Mouse (Mus musculus) inflammation-experienced regulatory T-cells, adult 6 months (primary cell): ENCODE results near the gene Srp68. TPM values are rescaled to one million over a fixed set of nuclear protein-coding genes. Genes with fewer than 3 reads are reported as not detected.
A peak's percentile ranks its signal among the peaks of the same experiment; 100 is the strongest.

ENCODE experiments used
- ATAC-seq: one replicate; pipeline ENCODE4 v1.8.0; 2017
- polyA plus RNA-seq, 3 experiments: library from polyadenylated mRNA; unstranded; fragments of 100-300 nt; shearing (Covaris generic); gene quantifications; one replicate each; pipeline ENCODE4 v1.2.1; 2017

Gene Srp68
- polyA plus RNA-seq, 3 experiments from 2014 or later = 40.4 to 44.2 (median 42.3) TPM

DNA sequence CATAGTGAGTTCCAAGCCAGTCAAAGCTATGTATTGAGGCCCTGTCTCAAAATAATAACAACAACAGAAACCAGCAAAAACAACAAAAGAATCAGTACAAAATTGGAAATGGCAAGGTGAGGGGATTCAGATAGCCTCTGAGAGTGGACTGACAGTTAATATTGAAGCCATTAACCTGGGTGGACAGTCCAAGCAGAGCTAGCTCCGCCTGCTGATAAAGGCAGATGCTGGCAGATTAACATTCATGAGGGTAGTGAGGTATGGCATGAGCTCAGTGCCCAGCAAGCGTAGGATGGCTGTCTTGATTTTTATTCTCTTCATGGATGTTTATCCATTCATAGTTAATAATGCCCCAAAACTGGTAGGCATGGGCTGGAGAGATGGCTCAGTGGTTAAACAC is 72.9 kb downstream of the Srp68 start:
- no peak for ATAC-seq

DNA sequence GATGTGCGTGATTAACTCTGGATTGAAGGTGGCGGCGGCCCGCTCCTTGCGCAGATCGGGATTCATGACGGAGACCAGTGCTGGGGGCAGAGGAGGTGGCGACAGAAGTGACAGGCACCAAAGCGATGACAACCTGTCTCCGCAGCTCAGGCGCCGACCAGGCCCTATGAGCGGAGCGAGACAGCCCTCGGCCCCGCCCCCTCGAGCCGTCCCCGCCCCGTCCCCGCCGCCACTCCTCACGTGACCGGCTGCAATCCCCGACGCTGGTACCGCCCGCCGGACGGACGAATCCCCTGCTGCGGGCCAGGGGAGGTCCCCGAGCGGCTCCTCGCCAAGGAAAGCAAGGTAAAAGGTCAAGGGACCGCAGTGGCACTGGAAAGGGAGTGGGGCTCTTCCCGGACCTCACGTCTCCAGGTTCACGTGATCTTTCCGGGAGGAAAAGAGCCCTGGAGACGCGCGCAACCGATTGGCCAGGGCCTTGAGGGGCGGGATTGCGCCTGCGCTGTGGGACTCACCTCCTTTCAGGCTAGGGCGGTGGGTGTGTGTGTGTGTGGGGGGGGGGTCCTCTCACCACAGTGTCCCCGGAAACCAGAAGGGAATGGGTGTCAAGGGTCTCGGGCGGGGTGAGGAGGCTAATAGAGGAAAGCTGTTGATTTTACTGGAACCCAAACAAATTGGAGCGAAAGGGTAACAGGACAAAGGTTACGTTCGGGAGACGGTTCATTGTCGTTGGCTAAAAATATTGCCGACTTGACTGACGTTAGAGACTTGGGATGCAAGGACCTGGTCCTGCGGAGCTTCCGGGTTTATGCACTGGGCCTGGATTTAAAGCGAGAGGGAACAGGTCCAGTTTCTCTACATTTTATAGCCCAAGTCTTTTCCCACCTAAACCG is 75.1 kb downstream of the Srp68 start, which contains the start of the genes Ten1 and Acox1:
Gene Ten1, plus strand, starts transcription at position 217 of the 893 bp plus-strand sequence.
Gene Acox1, minus strand, starts transcription at position 407 of the 893 bp plus-strand sequence.
- ATAC-seq = peak; percentile 88

DNA sequence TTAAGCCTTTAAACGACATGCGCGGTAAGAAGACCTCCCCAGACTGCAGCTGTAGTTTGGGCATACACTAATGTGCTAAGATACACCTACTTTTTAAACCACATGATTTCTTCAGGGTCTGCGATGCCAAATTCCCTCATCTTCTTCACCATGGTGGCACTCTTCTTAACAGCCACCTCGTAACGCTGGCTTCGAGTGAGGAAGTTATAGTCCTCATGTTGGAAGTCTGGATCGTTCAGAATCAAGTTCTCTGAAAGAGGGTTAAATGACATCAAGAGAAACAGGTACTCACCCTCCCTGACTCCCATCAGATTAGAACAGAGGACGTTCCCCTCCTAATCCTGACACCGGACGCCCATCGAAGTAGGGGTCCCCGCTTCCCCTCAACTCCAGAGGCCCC is 75.9 kb downstream of the Srp68 start:
- peak; percentile 6 for ATAC-seq

DNA sequence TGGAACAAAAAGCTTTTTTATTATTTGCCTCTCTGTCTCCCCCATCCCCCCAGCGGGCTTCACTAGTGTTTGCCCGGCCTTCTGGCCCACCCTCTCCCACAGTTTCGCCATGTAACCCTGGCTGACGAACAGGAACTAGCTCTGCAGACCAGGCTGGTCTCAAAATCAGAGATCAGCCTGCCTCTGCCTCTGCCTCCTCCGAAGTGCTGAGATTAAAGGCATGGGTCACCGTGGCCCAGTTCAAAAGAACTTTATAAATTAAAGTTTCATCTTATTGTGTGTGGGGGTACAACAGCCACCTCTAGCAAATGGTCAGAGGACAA is 76.5 kb downstream of the Srp68 start:
- no peak for ATAC-seq

DNA sequence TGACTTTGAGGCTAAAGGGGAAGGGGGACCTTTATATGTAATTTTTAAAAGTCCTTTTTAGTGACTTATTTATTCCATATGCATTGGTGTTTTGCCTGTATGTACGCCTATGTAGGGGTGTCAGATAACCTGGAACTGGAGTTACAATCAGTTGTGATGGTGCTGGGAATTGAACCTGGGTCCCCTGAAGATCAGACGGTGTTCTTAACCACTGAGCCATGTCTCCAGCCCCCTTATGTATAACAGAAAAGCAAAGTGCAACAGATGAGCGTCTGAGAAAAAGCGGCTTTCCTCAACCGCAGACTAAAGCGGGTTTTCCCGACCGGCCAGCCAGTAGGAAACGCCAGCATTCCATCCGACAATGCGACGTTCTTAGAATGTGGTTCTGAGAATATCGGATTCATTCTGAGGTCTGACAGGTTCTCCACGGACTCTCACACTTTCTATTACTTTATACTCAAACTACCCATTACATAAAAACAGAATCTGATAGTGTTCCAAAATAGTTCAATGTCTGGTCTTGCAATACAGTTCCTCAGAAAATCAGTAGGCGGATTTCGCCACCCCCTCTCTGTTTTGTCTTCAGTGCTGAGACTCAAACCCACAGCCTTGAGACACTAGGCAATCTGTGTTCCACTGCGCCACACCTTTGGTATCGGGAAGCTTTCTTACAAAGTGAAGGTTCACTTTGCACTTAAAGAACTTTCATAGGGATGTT is 77.0 kb downstream of the Srp68 start:
- ATAC-seq = no peak

DNA sequence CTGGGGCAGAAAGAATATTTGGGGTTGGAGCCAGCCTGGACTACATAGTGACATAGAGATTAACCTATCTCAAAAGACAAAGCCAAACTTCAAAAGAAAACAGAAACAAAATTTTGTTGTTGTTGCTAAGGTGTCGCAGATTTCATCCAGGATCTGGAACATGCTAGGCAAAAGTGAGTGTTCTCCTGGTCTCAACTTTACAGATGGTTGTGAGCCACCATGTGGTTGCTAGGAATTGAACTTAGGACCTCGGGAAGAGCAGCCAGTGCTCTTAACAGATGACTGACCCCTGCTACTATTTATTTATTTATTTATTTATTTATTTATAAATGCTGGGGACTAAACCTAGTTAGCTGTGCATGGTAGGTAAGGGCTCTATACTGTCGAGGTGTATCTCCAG is 77.7 kb downstream of the Srp68 start:
- no peak for ATAC-seq

DNA sequence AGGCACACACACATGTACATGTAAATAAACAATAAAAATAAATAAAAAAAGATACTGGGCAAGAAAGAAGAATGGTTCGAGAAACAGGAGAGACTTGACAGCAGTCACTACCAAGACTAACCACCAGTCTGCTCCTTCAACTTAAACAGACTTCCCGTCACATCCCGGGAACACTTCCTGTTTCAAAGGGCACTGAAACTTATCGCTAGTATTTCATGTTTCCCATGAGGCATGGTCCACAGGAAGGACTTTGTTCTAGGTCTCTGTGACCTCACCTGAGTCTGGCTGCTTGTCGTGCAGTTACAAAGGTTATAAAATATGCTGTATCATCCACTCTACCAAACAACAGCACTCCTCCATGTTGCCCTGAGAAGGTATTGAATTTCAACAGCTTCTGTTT is 78.8 kb downstream of the Srp68 start:
- no peak for ATAC-seq

Other genes with a start within 250 kb of the Srp68 start
- gene H3f3b, start 246.3 kb downstream of the Srp68 start, polyA plus RNA-seq = 1,000 to 10,000 TPM; 1,545 to 2,086 (median 2,075) TPM
- gene Unk, start 243.9 kb downstream of the Srp68 start, polyA plus RNA-seq = 10 to 100 TPM; 10.1 to 14.6 (median 12.7) TPM
- gene Unc13d, start 196.3 kb downstream of the Srp68 start, polyA plus RNA-seq = 100 to 1,000 TPM in 1 of 3 experiments, 10 to 100 TPM in 2; 80.1 to 128 (median 81.9) TPM
- 100 to 1,000 TPM; 153 to 156 (median 154) TPM for gene Wbp2, start 187.2 kb downstream of the Srp68 start, polyA plus RNA-seq
- gene Trim47, start 147.0 kb downstream of the Srp68 start, polyA plus RNA-seq = under 1 TPM in 1 of 3 experiments, not detected in 2; 0.39 TPM
- 10 to 100 TPM in 2 of 3 experiments, 1 to 10 TPM in 1; 9.5 to 13.3 (median 11.4) TPM for gene Trim65, start 143.1 kb downstream of the Srp68 start, polyA plus RNA-seq
- gene Mrpl38, start 135.3 kb downstream of the Srp68 start, polyA plus RNA-seq = 10 to 100 TPM; 14.3 to 30.6 (median 28.0) TPM
- gene Fbf1, start 106.1 kb downstream of the Srp68 start, polyA plus RNA-seq = 1 to 10 TPM; 3.2 to 3.5 (median 3.3) TPM
- gene Ten1, start 75.4 kb downstream of the Srp68 start, polyA plus RNA-seq = 10 to 100 TPM; 49.0 to 66.5 (median 54.4) TPM
- gene Acox1, start 75.2 kb downstream of the Srp68 start, polyA plus RNA-seq = 10 to 100 TPM; 10.3 to 14.2 (median 13.6) TPM
- gene Evpl, start 36.1 kb downstream of the Srp68 start, polyA plus RNA-seq = not detected
- gene Galr2, start 6.7 kb upstream of the Srp68 start, polyA plus RNA-seq = not detected
- 10 to 100 TPM; 70.3 to 96.0 (median 70.6) TPM for gene Exoc7, start 33.0 kb upstream of the Srp68 start, polyA plus RNA-seq
- gene Foxj1, start 61.2 kb upstream of the Srp68 start, polyA plus RNA-seq = not detected
- gene Rnf157, start 138.8 kb upstream of the Srp68 start, polyA plus RNA-seq = 10 to 100 TPM in 1 of 3 experiments, 1 to 10 TPM in 2; 3.0 to 15.1 (median 8.5) TPM
- 10 to 100 TPM; 10.4 to 14.6 (median 10.6) TPM for gene Ubald2, start 159.9 kb upstream of the Srp68 start, polyA plus RNA-seq
- not detected for gene Qrich2, start 192.0 kb upstream of the Srp68 start, polyA plus RNA-seq
- gene Prpsap1, start 220.0 kb upstream of the Srp68 start, polyA plus RNA-seq = 10 to 100 TPM; 23.4 to 58.2 (median 50.6) TPM